Mouse (Mus musculus): ENCODE measurements around the gene Tspan5.
A peak's percentile ranks its signal among the peaks of the same experiment; 100 is the strongest.

Gene Tspan5

DNA sequence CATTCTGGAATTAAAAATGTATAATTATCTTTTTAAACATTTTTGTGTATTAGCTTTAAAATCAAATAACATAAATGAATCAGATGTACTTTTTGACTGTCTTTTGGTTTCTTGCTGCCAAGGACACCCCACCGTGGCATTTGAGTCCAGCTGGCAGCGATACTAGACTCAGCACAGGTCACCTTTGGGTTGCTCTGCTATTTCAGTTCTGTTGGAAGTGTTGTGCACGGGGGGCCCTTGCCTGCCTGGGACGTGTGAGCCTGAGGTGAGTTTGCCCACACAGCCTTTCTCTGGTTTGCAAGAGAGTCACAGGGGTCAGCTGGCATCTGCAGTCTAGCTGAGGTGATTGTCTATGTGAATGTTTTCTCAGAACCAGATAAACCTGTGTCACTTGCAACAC, 65.8 kb downstream of the Tspan5 start:
- DNase-seq (ENCODE audit: low spot score in 2 of 2) = no peak

DNA sequence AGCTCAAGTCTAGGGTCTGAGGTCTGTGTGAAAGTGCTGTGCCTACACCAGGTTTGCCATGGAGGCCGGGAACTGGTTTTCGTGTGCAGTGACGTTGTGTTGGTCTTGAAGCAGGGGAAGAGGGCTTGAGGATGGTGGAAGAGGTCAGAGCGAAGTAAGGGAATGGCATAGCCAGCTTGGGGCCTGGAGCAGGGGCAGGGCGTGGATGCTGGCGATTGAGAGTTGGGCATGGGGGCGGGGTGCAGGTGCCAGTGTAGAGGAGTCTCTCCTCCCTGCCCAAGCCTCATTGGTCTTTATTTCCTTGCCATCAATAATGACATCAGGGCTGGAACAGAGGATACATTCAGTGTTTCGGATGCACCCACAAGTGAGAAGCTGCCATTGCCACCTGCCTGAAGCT, 67.5 kb downstream of the Tspan5 start:
- DNase-seq (ENCODE audit: low spot score in 2 of 2) = no peak

DNA sequence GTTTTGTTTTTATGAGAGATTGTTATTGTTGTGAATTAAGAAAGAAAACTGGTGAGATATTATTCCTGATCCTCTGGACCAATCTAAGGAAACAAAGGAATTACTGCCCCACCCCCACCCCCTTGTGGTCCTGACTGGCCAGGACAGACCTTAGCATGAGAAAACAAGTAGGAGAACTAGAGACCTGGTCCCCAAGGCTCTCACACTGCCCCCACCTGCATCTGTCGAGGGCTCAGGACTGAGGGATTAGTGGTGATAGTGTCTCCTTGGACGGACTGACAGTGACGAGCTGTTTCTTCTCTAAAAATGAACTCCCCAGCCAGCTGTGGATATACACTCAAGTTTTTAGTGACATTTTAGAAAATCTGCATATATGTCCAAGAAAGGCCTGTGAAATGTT, 70.6 kb downstream of the Tspan5 start:
- no peak for DNase-seq (ENCODE audit: low spot score in 2 of 2)

DNA sequence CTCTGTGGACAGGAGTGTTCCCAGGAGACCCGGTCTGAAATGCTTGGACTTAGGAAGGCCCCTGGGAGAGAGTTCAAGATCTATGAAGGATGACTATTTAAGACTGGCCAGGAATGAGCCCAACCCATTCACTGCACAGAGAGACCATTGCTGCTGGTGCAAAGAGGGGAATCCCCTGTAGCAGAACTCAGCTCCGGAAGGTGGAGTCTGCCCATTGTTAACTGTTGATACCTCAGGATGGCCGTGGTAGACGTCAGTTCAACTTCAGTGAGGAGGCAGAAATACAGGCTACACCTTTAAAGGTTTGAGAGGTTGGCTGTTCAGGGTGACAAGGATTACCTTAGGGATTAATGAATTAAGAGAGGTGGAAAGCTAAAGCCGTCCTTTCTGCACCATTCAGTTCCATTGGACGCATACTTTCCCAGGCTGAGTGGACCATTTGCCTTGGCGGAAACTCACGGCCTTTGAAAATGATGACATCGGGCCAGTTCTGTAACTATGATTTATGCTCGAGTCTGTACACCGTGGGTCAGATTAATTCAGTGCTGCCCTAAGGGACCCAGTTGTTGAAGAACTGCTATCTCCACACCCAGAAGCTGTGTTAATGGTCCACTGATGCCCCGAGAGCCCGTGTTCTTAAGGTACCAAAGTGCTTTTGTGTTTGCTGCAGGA, 71.3 kb downstream of the Tspan5 start:
- no peak for DNase-seq (ENCODE audit: low spot score in 2 of 2)

DNA sequence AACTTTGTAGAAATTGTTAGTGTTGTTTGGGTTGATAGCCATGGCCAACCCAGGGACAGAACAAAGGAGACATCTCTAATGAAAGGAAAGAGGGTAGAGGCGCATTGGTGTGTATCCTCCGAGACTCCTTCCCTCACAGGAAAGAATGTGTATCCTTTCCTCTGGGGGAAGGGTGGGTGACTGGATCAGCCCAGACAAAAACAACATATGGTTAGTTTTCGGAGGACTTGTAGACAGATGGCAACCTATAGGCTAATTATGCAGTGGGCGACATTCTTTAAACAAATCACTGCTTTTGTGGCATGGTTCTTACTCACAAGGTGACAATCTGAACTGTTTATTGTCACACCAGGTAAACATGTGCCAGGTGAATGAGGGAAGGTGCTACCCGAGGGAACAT, 72.5 kb downstream of the Tspan5 start:
- DNase-seq (ENCODE audit: low spot score in 2 of 2) = no peak

DNA sequence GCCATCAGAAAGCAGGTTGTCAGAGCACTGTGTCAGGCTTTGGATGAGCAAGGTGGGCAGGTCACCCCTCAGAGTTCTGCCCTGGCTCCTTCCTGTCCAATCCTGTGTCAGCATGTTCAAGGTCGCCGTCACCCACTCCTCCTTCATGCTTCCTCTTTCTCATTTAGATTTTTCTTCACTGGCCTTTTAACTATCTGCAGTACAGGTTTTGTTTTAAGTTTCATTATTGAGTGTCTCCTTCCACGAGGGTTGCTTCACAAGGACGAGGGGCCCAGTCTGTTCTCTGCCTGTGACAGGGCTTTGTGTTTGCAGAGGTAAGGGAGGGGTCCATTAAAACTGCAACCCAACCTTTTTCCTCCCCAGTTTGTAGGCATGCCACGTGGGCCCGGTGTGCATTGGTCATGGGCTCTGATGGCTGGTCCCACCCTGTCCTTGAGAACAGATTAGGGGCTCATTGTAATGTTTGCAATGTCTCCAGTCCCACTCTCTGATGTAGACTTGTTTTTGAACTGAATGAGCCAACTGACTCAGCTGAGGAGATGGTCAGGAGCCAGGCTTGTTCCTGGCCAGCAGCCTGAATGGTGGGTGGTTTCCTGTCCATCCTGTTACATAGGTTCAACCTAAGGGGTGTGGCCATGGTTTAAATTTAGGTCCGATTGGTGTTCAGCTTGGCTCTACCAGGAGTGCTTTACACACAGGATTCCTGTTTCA, 73.3 kb downstream of the Tspan5 start:
- DNase-seq (ENCODE audit: low spot score in 2 of 2) = no peak

DNA sequence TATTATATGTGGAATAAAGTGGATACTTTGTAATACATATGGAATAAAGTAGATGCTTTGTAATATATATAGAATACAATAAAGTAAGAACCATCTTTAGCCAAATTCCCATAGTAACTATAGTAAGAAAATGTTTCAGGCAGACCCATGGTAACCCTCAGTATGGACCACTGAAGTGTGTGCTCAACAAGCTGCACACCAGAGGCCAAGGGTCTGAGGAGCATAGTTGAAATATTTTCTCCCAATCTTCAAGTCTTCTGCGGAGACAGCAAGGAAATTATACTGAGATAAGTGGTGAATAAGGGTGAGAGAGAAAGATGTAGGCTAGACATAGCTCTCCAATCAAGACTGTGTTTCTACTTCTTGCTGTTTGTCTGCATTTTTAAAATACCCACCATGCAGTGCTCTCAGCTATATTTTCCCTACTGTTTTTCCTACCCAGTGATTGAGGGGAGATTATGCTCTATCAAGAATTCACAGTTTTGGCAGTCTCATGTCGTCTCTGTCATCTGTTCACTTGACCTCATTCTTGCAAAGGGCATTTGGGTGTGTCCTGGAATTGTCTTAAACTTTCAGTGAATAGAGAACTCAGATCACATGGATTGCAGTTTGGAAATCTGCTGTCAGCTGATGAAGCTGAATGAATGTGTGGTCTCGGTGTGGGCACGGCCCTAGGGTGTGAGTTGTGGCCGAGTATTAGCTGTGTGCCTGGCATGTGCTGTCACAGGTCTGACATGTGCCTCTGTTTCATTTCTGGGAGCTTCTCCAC, 75.1 kb downstream of the Tspan5 start:
- DNase-seq (ENCODE audit: low spot score in 2 of 2) = no peak

DNA sequence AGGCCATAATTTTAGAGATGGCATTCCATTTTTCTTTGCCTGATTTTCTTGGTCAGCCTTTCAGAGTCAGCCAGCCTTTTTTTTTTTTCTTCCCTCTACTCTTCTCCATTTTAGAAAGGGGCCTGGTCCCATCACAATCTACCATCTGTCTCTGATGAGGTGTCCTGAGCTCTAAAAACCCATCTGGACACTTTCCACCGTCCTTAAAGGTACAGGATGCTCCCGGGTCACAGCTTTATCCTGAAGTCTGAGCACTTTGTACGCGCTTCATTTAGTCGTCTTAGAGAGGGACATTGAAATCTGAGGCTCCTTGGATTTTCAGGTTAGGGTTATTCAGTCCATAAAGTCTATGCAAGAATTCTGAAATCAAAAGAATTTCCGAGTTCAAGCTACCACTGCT, 77.9 kb downstream of the Tspan5 start:
- DNase-seq (ENCODE audit: low spot score in 2 of 2) = no peak

DNA sequence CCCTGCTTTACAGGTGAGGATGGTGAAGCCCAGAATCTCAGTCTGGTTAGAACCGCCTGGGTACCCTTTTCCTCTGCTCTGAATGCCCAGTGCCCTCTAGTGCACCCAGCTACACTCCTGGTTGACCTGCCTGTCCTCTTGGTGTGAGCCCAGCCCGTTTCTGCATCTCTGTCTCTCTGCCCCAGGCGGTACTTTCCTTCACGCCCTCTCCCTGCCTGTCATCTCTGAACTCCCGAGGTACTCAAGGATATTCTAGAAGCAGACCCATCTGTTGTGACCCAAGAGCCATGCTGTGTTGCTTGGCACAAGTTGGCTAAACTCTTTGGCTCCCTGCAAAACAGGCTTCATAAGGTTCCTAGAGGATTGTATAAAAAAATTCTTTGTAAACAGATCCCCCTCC, 78.3 kb downstream of the Tspan5 start:
- DNase-seq (ENCODE audit: low spot score in 2 of 2) = no peak

DNA sequence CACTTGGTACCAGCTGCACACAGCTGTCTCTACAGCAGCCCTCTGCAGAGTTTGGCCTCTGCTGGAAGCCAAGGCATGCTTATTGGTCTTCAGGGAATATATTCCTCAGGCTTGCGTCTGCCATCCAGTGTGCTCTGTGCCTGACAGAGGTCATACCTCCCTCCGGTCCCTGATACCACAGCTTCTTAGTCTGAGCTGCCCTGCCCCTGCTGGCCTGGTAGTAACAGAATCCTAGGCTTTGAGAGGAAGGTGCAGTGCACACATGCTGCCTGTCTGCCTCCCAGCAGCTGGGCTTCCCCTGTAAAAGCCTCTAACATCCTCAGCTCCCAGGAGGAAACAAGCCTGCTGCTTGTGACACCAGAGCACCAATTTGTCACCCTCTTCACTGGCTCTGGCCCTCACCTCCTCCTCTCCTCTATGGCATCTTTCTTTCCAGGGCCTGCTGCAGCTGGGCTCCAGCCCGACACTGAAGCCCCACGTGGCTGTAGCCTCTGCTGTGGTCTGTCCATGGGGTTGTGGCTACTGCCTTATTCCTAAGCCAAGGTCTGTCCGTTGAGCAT, 80.0 kb downstream of the Tspan5 start:
- no peak for DNase-seq (ENCODE audit: low spot score in 2 of 2)

DNA sequence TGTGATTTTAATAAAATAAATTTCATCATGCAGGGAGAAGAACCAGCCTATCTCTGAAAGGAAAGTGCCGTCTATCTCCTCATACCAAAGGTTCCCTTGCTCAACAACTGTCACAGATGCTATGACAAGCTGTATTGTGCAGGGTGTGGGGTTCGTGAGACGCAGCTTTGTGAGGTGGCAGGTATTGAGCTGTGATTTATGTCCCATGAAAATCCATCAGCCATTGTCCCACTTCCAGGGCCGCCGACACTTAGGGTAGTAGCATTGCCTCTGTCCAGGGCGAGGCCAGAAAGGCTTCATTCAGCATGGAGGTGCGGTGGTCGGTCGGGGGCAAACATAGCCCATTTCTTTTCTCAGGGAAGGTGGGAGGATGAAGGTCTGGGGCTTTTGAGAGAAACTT, 81.9 kb downstream of the Tspan5 start:
- DNase-seq (ENCODE audit: low spot score in 2 of 2) = no peak

DNA sequence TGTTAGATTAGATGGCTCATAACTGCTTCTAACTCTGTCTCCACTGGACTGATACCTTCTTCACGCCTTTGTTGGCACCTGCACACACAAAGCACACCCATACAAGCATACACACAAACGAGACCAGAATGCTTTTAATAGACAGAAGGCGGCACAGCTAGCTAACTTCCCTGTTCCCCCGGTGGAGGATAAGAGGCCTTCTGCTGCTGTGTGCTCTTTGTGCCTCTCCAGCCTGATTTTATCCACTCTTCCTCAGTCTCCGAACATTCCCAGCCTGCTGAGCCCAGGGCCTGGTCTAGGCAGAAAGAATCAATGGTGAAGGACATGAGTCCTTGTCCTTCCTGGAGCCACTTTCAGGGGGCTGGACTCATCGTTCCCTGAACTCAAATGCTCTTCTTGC, 83.3 kb downstream of the Tspan5 start:
- DNase-seq (ENCODE audit: low spot score in 2 of 2) = no peak

DNA sequence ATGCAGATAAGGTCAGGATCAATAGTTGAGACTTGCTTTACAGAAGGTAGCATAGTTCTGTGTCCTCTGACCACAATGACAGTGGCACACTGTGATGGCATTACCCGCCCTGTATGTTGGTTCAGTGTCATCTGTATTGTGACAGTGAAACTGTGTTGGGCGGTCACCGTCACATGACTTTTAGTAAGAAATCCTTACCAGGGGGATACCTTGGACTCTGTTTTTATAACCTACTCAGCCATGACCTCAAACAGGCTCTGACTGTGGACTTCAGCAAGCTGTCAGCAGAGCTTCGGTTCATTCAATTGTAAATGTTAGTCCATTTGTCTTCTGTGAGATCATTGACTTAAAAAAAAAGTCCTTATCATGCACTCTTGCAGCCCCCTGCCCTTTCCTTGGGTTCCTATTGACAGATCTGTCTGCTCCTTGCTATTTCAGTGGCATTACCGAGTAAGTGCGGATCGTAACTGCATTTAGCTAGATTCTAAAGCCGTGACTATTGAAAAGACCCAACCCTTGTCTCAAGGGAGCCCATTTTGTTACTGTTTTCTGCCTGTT, 84.3 kb downstream of the Tspan5 start:
- no peak for DNase-seq (ENCODE audit: low spot score in 2 of 2)

DNA sequence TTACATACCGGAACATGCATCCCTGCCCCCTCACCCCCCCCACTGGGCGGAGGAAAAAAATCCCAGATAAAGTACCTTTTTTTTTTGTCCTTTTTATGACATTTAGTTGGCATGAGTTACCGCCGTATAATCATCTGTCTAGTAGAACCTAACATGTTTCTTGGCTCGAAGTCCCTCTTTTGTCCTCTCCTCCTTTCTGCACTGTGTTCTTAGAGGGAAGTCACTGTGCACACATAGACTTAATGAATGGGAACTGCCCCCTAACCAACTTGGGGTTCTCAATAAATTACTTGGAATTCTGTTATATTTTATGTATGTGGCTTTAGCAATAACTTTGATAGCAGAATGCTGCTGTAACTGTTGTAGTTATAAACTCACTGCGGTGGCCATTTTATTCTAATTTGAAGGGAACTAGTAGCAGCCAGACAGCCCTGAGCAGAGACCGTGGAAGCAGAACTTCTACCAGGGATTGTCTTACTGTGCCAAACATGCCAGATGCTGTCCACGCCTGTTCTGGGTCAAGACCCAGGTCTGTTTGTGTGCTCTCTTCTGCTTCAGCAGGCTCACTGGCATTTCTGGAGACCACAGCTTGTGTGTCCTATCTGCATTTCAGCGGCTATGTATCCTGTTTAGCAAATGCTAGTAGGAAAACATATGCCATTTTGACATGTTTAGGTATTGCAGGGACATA, 91.0 kb downstream of the Tspan5 start:
- DNase-seq (ENCODE audit: low spot score in 2 of 2) = no peak

DNA sequence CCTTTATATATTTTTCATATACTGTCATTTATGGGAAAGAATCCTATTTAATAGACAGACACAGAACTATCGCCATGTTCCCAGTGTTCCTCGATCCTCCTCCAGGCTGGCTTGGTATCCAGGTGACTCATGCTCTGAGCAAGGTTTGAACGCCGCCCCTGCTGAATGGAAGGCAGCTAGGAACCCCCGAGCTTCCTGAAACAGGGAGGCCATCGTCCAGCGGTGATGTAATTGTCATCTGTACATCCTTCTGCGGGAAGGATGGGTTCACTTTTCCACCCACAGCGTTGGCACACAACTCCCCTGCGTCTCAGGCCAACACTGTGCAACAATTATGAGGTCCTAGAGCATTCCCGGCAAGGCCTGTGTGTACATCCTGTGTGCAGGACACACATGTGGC, 92.2 kb downstream of the Tspan5 start:
- peak; percentile 29 to 67 for DNase-seq (ENCODE audit: low spot score in 2 of 2)

DNA sequence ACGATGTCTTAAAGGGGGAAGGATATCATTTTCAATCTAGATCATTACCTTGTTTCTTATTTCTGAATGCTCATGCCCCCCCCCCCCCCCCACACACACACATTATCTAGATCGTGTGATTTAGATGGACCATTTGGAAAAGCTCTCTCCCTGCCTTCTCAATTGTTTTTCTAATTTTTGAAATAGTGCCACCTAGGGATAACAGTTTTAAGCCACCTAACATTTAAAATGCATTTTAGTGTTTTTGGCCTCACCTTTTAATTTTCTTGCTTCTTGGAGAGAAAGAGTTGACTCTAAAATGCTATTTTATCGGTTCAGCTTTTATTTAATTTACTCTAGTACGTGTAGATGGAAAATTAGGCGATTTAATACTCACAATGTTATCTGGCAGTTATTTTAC, 94.9 kb downstream of the Tspan5 start:
- DNase-seq (ENCODE audit: low spot score in 2 of 2) = no peak

DNA sequence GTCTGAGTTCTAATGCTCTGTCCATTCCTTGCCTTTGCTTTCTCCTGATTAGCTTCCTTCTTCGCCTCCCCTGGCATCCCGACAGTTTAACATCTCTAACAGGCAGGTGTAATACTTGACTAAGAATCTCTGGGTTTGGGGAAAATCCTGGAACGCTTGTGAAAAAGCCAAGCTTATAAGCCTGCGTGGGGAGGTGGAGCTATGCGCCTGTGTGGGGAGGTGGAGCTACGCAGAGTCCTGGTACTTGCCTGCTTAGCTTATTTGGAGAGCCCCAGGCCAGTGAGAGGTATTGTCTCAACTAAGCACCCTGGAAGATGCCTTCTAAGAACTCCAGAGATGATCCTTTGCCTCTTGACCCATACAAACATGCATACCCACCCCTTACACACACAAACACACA, 95.7 kb downstream of the Tspan5 start:
- no peak for DNase-seq (ENCODE audit: low spot score in 2 of 2)

DNA sequence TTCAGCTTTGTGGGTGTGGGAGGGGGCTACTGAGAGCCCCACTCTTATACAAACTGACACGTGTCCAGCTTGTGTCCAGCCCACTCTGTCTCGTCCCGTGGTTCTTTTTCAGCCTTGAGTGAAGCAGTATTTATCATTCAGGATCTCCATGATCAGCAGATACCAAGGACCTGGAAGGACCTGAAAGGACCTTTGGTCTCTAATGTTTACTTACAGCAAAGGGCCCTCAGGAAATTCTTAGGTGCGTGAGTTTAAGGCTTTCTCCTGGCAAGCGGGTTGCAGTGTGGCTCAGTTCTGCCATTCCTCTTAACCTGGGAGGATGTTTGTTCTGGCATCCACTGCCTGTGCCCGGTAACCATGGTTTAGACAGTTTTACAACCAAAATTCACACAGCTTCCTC, 97.7 kb downstream of the Tspan5 start:
- no peak for DNase-seq (ENCODE audit: low spot score in 2 of 2)

DNA sequence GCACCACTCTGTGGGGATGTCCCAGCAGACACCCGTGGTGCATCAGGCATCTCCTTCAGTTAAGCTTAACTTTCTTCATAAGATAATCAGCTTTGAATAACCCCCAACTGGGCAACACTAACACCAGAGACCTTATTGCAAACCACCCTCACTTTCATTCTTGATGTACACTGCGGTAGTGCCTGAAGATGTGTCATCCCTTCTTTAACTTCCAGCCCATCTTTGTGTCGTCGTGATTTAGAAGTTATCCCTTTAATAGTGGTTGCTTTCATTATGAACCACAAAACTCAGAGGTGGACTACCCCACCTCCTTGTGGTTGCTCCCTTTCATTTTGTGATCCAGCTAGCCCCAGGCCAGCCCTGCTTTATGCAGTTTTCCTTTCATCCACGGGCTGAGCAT, 99.3 kb downstream of the Tspan5 start:
- no peak for DNase-seq (ENCODE audit: low spot score in 2 of 2)

DNA sequence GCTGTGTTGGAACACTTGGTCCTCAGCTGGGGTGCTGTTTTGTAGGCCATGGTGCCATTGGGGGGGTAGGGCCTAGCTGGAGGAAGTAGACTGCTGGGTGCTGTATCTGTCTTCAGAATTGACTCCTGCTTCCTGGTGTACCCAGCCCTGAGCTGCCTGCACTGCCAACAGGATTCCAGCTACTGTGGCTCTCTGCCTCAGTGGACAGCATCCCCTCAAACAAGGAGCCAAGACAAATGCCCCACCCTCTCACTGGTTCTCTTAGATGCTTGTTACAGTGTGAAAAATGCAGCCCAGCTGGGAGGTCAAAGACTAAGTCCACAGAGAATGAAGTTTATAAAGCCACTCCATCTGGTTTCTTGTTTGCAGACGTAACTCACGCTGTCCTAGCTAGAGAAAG, 101.2 kb downstream of the Tspan5 start:
- DNase-seq (ENCODE audit: low spot score in 2 of 2) = no peak

DNA sequence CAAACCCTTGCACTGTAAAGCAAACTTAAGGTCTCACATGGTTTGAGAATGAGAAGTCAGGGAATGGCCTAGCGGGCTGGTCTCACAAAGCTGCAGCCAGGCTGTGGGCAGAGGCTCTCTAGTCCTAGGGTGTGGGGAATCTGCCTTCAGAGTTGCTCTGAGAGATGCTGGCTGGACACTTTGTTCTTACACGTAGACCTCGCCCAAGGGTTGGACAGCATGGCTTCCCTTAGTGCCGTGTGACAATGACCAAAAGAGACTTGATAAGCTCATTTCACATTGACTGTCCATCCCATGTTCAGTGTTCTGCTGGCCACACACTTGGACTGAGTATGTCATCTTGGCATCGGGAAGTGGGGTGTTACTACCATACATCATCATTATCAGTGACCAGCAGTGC, 101.6 kb downstream of the Tspan5 start:
- DNase-seq (ENCODE audit: low spot score in 2 of 2) = no peak

DNA sequence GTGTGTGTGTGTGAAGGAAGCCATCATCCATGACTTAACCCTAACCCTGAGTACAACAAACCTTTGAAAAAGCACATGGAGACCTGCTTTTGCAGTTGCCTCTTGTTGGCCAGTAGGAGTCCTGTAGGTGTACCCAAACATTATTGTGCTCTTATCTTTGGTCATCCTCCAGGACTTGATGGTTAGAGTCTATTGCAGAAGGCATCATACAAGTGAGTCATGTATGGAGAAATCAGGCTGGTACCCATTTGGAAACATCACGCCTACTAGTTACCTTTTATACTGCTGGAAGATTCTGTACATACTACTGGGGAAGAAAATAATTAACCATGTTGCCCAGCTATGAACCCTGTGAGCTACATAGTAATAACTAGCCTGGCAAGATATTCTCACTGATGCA, 103.8 kb downstream of the Tspan5 start:
- DNase-seq (ENCODE audit: low spot score in 2 of 2) = no peak
